Mouse (Mus musculus): ENCODE results near the gene Lrrc20.

DNA sequence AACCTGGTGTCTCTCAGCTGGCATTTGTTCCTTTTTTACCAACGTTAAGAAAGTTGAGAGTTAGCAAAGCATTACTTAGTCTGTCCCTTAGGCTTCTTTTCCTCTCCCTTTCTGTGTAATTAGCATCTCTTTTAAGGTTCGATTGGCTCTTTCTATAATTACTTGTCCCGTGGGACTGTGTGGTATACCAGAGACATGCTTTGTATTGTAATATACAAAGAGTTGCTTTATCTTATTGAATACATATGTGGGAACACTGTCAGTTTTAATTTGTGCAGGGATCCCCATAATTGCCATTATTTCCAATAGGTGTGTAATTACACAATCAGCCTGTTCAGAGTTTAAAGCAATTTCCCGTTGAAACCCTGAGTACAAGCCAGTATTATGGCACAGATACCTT, 62.8 kb downstream of the Lrrc20 start:
- TF ChIP-seq CTCF (IDR thresholded peaks at IDR 0.05; ENCODE audit: borderline replicate concordance, control insufficient read depth, extremely low read depth, insufficient read depth, low read length, poor library complexity) (no peak), POLR2A (IDR thresholded peaks at IDR 0.05; ENCODE audit: control insufficient read depth, extremely low read depth, insufficient read depth, low read length, poor library complexity) (no peak)
